Mouse (Mus musculus) forebrain, embryonic 11.5 days (tissue): ENCODE measurements around the gene Smg9. TPM values are rescaled to one million over a fixed set of nuclear protein-coding genes. Genes with fewer than 3 reads are reported as not detected.

ENCODE experiments used
- ATAC-seq: fragments of 200-750 bp; cut with Nextera tagmentation; replicated peaks from 2 replicates; pipeline ENCODE4 v1.8.0; 2017; ENCODE audit warnings: moderate TSS enrichment; ENCODE audit not compliant: low FRiP score
- DNase-seq: peaks from one replicate; pipeline ENCODE4 v3.0.0-alpha.2; 2017; ENCODE audit warnings: low spot score
- H3K27ac ChIP-seq: fragments of 300-500 bp; sonication (generic); 2 replicates; pipeline ENCODE4 v1.5.1; 2014; ENCODE audit warnings: low read depth, low read length
- H3K27me3 ChIP-seq: fragments of 300-500 bp; sonication (generic); 2 replicates; pipeline ENCODE4 v1.6.1; 2014; ENCODE audit warnings: mild to moderate bottlenecking, low read length, mixed read lengths; ENCODE audit not compliant: control insufficient read depth, insufficient read depth
- H3K36me3 ChIP-seq: fragments of 300-500 bp; sonication (generic); 2 replicates; pipeline ENCODE4 v1.6.1; 2014; ENCODE audit warnings: mild to moderate bottlenecking, low read length, moderate library complexity, mixed read lengths; ENCODE audit not compliant: control insufficient read depth, insufficient read depth
- H3K4me1 ChIP-seq: fragments of 300-500 bp; sonication (generic); replicated peaks from 2 replicates; pipeline ENCODE4 v1.6.1; 2014; ENCODE audit warnings: low read length, mixed read lengths; ENCODE audit not compliant: control insufficient read depth, insufficient read depth
- H3K4me2 ChIP-seq: fragments of 300-500 bp; sonication (generic); 2 replicates; pipeline ENCODE4 v1.6.1; 2014; ENCODE audit warnings: low read depth, mild to moderate bottlenecking, low read length, moderate library complexity, mixed read lengths; ENCODE audit not compliant: severe bottlenecking
- H3K4me3 ChIP-seq: fragments of 300-500 bp; sonication (generic); 2 replicates; pipeline ENCODE4 v1.5.1; 2014; ENCODE audit warnings: low read depth, low read length
- H3K9ac ChIP-seq: fragments of 300-500 bp; sonication (generic); 2 replicates; pipeline ENCODE4 v1.6.1; 2014; ENCODE audit warnings: low read length
- H3K9me3 ChIP-seq: fragments of 300-500 bp; sonication (generic); 2 replicates; pipeline ENCODE4 v1.6.1; 2016; ENCODE audit warnings: low read length, mixed read lengths; ENCODE audit not compliant: control insufficient read depth
- WGBS: fragments of 180-500 bp; shearing (Covaris S2); extraction: QIAGEN DNeasy Blood & Tissue Kit; methylation state at CpG from one replicate; pipeline ENCODE4 v1.1.7; 2014; 5-methylcytosine and 5-hydroxymethylcytosine counted together
- polyA plus RNA-seq: library from polyadenylated mRNA; unstranded; fragments of >200 nt; fragmentation: Nextera tagmentation; extraction: Ambion mirVana; gene quantifications from 2 replicates; pipeline ENCODE4 v1.2.1, GENCODE M21; 2014

The Smg9 gene
- polyA plus RNA-seq, 1 experiment from 2014 or later: 29.6 TPM

GRCm38 (mm10) chr7:24435305-24435704 is 35.9 kb downstream of the Smg9 start:
- Histone ChIP-seq H3K9me3 (no peaks in the 10 kb centered on the region), H3K4me2 (no peak overlapping the region), H3K27ac (no peak overlapping the region), H3K4me3 (no peak overlapping the region), H3K4me1 (no peaks in the 10 kb centered on the region), H3K27me3 (no peaks in the 10 kb centered on the region), H3K9ac (no peak overlapping the region), H3K36me3 (no peaks in the 10 kb centered on the region)
- ATAC-seq: no peak
- no peak for DNase-seq
- 75% methylated on average over 5 of the region's 5 CpGs for WGBS

GRCm38 (mm10) chr7:24437981-24438380 is 38.6 kb downstream of the Smg9 start:
- WGBS: 81% methylated on average over 10 of the region's 10 CpGs
- H3K4me3 ChIP-seq: no peak overlapping the region
- no peak overlapping the region for H3K4me2 ChIP-seq
- DNase-seq (no peak), ATAC-seq (no peak)
- no peaks in the 10 kb centered on the region for H3K27me3 ChIP-seq
- no peaks in the 10 kb centered on the region for H3K4me1 ChIP-seq
- no peaks in the 10 kb centered on the region for H3K9me3 ChIP-seq
- no peak overlapping the region for H3K9ac ChIP-seq
- no peaks in the 10 kb centered on the region for H3K36me3 ChIP-seq
- no peak overlapping the region for H3K27ac ChIP-seq

GRCm38 (mm10) chr7:24439191-24439590 is 39.8 kb downstream of the Smg9 start:
- Histone ChIP-seq H3K4me3 (no peak overlapping the region), H3K4me1 (no peaks in the 10 kb centered on the region), H3K9ac (no peak overlapping the region), H3K9me3 (no peaks in the 10 kb centered on the region), H3K27ac (no peak overlapping the region), H3K4me2 (no peak overlapping the region), H3K36me3 (no peaks in the 10 kb centered on the region), H3K27me3 (no peaks in the 10 kb centered on the region)
- ATAC-seq: no peak
- no peak for DNase-seq
- WGBS: 79% methylated on average over 6 of the region's 6 CpGs

GRCm38 (mm10) chr7:24439891-24440290 is 40.5 kb downstream of the Smg9 start:
- H3K4me3 ChIP-seq: no peak overlapping the region
- no peaks in the 10 kb centered on the region for H3K4me1 ChIP-seq
- H3K9me3 ChIP-seq: no peaks in the 10 kb centered on the region
- H3K4me2 ChIP-seq: no peak overlapping the region
- H3K9ac ChIP-seq: no peak overlapping the region
- 84% methylated on average over 7 of the region's 7 CpGs for WGBS
- H3K27me3 ChIP-seq: no peaks in the 10 kb centered on the region
- no peaks in the 10 kb centered on the region for H3K36me3 ChIP-seq
- DNase-seq (no peak), ATAC-seq (no peak)
- H3K27ac ChIP-seq: no peak overlapping the region

- Histone ChIP-seq H3K9ac (no peak overlapping the region), H3K4me1 (no peaks in the 10 kb centered on the region), H3K4me2 (no peak overlapping the region), H3K36me3 (no peaks in the 10 kb centered on the region), H3K27ac (no peak overlapping the region), H3K9me3 (no peaks in the 10 kb centered on the region), H3K27me3 (no peaks in the 10 kb centered on the region), H3K4me3 (no peak overlapping the region)
- 6% methylated on average over 1 of the region's 1 CpGs for WGBS
- DNase-seq (peak; percentile 67), ATAC-seq (no peak)
Observed at GRCm38 (mm10) chr7:24441785-24442184, 42.4 kb downstream of the Smg9 start.

- ATAC-seq: no peak
Observed at GRCm38 (mm10) chr7:24442313-24442712, 42.9 kb downstream of the Smg9 start.

GRCm38 (mm10) chr7:24445266-24445926 is 46.0 kb downstream of the Smg9 start:
- Histone ChIP-seq H3K9ac (no peak overlapping the region), H3K9me3 (no peaks in the 10 kb centered on the region), H3K4me2 (no peak overlapping the region), H3K4me1 (no peaks in the 10 kb centered on the region), H3K4me3 (no peak overlapping the region), H3K27me3 (no peaks in the 10 kb centered on the region), H3K27ac (no peak overlapping the region), H3K36me3 (no peaks in the 10 kb centered on the region)
- WGBS: 89% methylated on average over 9 of the region's 9 CpGs
- DNase-seq (no peak), ATAC-seq (no peak)

More at GRCm38 (mm10) chr7:24442313-24442712, 42.9 kb downstream of the Smg9 start:
- no peaks in the 10 kb centered on the region for H3K9me3 ChIP-seq
- no peak for DNase-seq
- WGBS: 83% methylated on average over 8 of the region's 8 CpGs
- no peaks in the 10 kb centered on the region for H3K4me1 ChIP-seq
- no peaks in the 10 kb centered on the region for H3K27me3 ChIP-seq
- no peak overlapping the region for H3K4me2 ChIP-seq
- no peak overlapping the region for H3K27ac ChIP-seq
- H3K4me3 ChIP-seq: no peak overlapping the region
- no peak overlapping the region for H3K9ac ChIP-seq
- H3K36me3 ChIP-seq: no peaks in the 10 kb centered on the region

GRCm38 (mm10) chr7:24446697-24447340 is 47.4 kb downstream of the Smg9 start:
- Histone ChIP-seq H3K9ac (no peak overlapping the region), H3K36me3 (no peaks in the 10 kb centered on the region)
- 79% methylated on average over 7 of the region's 7 CpGs for WGBS

More at GRCm38 (mm10) chr7:24446697-24447340, 47.4 kb downstream of the Smg9 start:
- H3K4me2 ChIP-seq: no peak overlapping the region
- H3K4me1 ChIP-seq: no peaks in the 10 kb centered on the region
- H3K27me3 ChIP-seq: no peaks in the 10 kb centered on the region
- no peak for ATAC-seq
- no peak overlapping the region for H3K27ac ChIP-seq
- no peak overlapping the region for H3K4me3 ChIP-seq
- DNase-seq: no peak
- H3K9me3 ChIP-seq: no peaks in the 10 kb centered on the region
